Mouse (Mus musculus) neural tube, embryonic 12.5 days (tissue): ENCODE data around the gene Ddx11. TPM values are rescaled to one million over a fixed set of nuclear protein-coding genes. Genes with fewer than 3 reads are reported as not detected.

Experiments
- ATAC-seq: fragments of 200-750 bp; cut with Nextera tagmentation; 2 replicates; pipeline ENCODE4 v1.8.0; 2017; ENCODE audit warnings: low read depth, mild to moderate bottlenecking, moderate TSS enrichment, moderate library complexity; ENCODE audit not compliant: low FRiP score
- H3K27ac ChIP-seq: fragments of 300-500 bp; sonication (generic); 2 replicates; pipeline ENCODE4 v1.5.1; 2016
- H3K27me3 ChIP-seq: fragments of 300-500 bp; sonication (generic); replicated peaks from 2 replicates; pipeline ENCODE4 v1.6.1; 2016; ENCODE audit warnings: mild to moderate bottlenecking
- H3K36me3 ChIP-seq: fragments of 300-500 bp; sonication (generic); 2 replicates; pipeline ENCODE4 v1.6.1; 2016; ENCODE audit warnings: mild to moderate bottlenecking
- H3K4me1 ChIP-seq: fragments of 300-500 bp; sonication (generic); 2 replicates; pipeline ENCODE4 v1.6.1; 2016
- H3K4me2 ChIP-seq: fragments of 300-500 bp; sonication (generic); replicated peaks from 2 replicates; pipeline ENCODE4 v1.6.1; 2016; ENCODE audit warnings: mild to moderate bottlenecking
- H3K4me3 ChIP-seq: fragments of 300-500 bp; sonication (generic); 2 replicates; pipeline ENCODE4 v1.5.1; 2016
- H3K9ac ChIP-seq: fragments of 300-500 bp; sonication (generic); 2 replicates; pipeline ENCODE4 v1.6.1; 2016; ENCODE audit warnings: mild to moderate bottlenecking
- H3K9me3 ChIP-seq: fragments of 300-500 bp; sonication (generic); 2 replicates; pipeline ENCODE4 v1.6.1; 2016; ENCODE audit warnings: mild to moderate bottlenecking
- WGBS: fragments of 180-500 bp; shearing (Covaris S2); methylation state at CpG from one replicate; pipeline ENCODE4 v1.1.7; 2016; 5-methylcytosine and 5-hydroxymethylcytosine counted together
- polyA plus RNA-seq: library from polyadenylated mRNA; unstranded; fragments of >200 nt; fragmentation: Nextera tagmentation; extraction: Ambion mirVana; gene quantifications from 2 replicates; pipeline ENCODE4 v1.2.1, GENCODE M21; 2016

Gene Ddx11
- polyA plus RNA-seq, 1 experiment from 2014 or later = 18.0 TPM

DNA sequence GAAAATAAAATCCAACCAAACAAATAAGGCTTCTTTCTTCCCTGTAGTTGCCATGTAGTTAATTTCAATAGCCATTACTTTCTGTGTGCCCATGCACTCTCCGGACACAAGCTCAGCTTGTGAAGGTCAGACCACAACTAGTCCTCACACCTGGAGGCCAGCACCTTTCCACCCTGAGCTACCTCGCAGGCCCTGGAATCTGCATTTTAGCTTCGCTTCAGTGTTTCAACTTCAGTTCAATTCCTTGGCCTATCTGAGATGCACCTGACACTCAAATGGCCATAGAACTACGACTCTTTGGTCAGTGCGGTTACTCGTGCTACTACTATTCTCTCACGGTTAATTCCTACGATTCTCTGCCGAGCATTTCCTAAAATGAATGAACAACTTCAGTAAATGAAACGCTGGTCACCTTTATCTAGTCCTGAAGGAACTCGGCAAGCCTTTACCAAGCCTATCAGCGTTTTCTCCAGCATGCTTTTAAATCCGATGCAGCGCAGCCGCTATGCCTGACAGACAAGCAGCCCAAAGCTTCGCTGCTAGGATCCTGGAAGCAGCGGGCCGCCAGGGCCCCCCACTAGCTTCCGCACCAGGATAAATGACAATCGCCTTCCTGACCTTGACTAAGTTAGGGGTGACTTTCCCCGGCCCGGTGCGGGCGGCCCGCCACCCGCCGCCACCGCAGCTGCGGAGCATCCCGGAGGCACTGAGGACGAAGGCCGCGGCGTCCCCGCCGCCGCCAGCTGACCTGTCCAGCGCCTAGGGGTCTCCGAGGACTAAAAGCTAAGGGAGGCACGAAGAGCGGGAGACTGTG, 22.5 kb upstream of the Ddx11 start:
- Histone ChIP-seq H3K36me3 (no peaks in the 10 kb centered on the region), H3K27ac (peak overlapping the region; percentile 88), H3K4me3 (peak overlapping the region; percentile 77), H3K4me2 (peak overlapping the region; percentile 92), H3K4me1 (peaks cover 11% of the 10 kb centered on the region), H3K9ac (peak overlapping the region; percentile 93), H3K27me3 (no peaks in the 10 kb centered on the region), H3K9me3 (no peaks in the 10 kb centered on the region)
- ATAC-seq = no peak
- WGBS = 1% methylated on average over 41 of the region's 41 CpGs

DNA sequence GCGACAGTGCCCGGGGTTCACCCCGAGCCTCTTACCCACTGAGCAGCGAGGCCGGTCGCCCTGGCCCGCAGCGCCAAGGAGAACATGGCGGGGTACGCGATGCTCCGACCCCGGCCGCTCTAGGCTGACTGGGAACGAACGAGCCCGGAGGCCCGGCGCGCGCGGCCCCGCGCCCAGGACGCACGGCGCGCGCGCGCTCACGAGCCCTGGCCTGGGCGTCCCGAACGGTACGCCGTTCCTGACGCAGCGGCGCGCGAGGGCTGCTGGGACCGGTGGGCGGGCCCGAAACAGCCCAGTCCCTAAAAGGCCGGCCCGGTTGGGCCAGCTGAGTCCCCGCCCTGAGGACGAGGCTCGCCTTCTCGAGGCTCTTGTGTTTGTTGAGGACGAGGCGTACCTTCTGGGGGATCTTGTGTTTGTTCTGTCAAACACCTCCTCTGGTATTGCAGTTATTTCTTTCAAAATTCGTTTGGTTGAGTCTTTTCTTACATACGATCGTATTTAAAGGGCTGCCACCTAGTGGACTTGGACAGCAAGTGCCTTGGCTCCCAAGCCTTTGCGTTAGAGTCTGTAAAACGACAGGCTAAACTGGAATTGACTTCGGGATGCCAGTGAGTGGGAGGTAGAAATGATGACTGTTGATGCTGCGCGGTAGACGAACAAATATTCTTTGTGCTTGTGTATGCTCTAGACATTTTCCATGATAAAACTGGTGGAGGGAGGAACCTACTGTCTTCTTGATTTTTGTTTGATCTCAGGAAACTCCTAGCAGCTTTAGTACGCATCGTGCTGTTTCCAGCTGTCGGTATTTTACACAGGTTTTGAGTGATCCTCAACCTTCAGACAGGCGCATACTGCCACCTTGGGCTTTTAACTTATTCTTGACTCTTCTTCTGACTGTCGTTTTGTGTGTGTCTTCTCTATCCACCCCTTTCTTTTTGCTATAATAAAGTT, 21.7 kb upstream of the Ddx11 start, which contains the start of gene Ndufv2:
Gene Ndufv2 (minus strand): TSS at position 180 of the 951 bp plus-strand sequence.
- peak; percentile 99 for ATAC-seq
- Histone ChIP-seq H3K4me1 (peaks cover 11% of the 10 kb centered on the region), H3K27me3 (no peaks in the 10 kb centered on the region), H3K4me2 (peak within 1 kb of the TSS; percentile 92), H3K4me3 (peak within 1 kb of the TSS; percentile 77), H3K9ac (peak within 1 kb of the TSS; percentile 93), H3K36me3 (no peaks in the 10 kb centered on the region), H3K9me3 (no peaks in the 10 kb centered on the region), H3K27ac (peak within 1 kb of the TSS; percentile 88)
- WGBS = 1% methylated on average over 67 of the region's 67 CpGs

DNA sequence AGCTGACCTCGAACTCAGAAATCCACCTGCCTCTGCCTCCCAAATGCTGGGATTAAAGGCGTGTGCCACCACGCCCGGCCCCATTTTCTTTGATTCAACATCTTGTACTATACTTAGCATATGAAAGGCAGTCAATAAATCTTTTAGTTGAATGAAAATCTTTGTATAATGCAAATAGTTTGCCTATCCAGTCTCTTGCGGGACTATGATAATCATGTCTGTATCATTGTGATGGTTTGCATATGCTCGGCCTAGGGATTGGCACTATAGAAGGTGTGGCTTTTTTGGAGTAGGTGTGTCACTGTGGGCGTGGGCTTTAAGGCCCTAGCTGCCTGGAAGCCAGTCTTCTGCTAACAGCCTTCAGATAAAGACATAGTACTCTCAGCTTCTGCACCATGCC, 19.2 kb upstream of the Ddx11 start:
- Histone ChIP-seq H3K36me3 (no peaks in the 10 kb centered on the region), H3K4me2 (no peak overlapping the region), H3K27me3 (no peaks in the 10 kb centered on the region), H3K4me3 (no peak overlapping the region), H3K9ac (no peak overlapping the region), H3K9me3 (no peaks in the 10 kb centered on the region), H3K4me1 (peaks cover 11% of the 10 kb centered on the region), H3K27ac (no peak overlapping the region)
- 82% methylated on average over 7 of the region's 7 CpGs for whole genome bisulfite sequencing
- no peak for ATAC-seq

DNA sequence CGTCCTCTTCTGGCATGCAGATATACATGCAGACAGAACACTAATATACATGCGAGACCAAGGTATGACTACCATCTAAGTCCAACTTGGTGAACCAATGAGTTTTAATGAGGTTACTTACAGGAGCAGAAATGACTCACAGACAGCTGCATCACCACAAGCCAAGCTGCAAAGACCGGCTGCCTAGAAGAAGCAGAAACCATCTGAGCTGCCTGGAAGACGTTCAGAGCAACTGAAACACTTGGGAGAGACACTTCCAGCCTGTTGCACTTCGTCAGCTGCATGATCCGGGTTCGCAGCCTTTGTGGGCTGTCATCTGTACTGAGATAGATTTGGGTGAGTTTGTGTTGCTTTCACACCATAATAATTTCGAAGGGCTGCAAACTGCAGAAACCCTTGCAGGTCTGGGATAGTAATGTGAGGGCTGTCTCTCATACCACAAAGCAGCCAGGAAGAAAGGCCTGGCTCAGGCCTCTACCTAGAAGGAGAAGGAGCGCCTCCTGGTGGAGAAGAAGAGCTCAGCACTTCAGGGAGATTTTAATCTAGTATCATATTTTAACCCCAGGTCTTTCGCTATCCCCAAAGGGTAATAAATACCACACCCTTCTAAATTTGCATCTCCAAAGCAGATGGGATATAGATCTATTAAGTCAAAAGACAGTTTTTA, 16.6 kb upstream of the Ddx11 start:
- H3K36me3 ChIP-seq = no peaks in the 10 kb centered on the region
- no peak overlapping the region for H3K4me2 ChIP-seq
- WGBS = 59% methylated on average over 10 of the region's 10 CpGs
- peaks cover 4% of the 10 kb centered on the region; the same call in 1 of the 2 replicates for H3K4me1 ChIP-seq
- no peaks in the 10 kb centered on the region for H3K27me3 ChIP-seq
- H3K9me3 ChIP-seq = no peaks in the 10 kb centered on the region
- ATAC-seq = no peak
- H3K9ac ChIP-seq = no peak overlapping the region
- H3K27ac ChIP-seq = no peak overlapping the region
- H3K4me3 ChIP-seq = no peak overlapping the region

DNA sequence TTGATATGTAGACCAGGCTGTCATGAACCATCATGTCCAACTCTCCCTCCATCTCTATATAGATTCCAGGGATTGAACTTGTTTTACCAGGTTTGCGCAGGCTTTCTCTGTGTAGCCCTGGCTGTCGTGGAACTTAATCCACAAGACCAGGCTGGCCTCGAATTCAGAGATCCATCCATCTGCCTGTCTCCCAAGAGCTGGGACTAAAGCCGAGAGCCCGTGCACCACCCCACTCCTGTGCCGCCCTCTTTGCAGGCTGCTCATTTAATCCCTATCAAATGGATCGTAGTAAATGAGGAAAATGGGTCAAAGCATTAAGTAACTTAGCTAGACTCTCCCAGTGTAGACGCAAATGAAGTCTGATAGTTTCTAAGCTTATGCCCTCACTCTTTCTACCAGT, 15.9 kb upstream of the Ddx11 start:
- Histone ChIP-seq H3K27ac (no peak overlapping the region), H3K4me1 (peaks cover 10% of the 10 kb centered on the region), H3K4me3 (no peak overlapping the region), H3K9ac (no peak overlapping the region), H3K27me3 (no peaks in the 10 kb centered on the region), H3K36me3 (no peaks in the 10 kb centered on the region), H3K4me2 (no peak overlapping the region), H3K9me3 (no peaks in the 10 kb centered on the region)
- WGBS = 77% methylated on average over 8 of the region's 8 CpGs
- ATAC-seq = no peak

DNA sequence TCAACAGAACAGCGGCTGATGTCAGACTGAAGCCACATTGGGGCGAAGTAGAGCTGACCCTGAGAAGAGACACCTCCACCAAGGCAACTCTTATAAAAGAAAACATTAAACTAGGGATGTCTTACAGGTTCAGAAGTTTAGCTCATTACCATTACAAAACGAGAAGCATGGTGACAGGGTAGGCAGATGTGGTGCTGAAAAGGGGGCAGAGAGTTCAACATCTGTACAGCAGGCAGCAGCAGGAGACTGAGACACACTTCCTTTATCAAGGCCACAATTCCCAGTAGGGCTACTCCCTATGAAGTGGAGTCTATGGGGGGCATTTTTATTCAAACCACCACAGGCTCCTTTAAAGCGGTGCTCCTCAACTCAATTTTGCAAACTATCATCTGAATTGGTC, 15.1 kb upstream of the Ddx11 start:
- Histone ChIP-seq H3K9ac (no peak overlapping the region), H3K27me3 (no peaks in the 10 kb centered on the region), H3K36me3 (no peaks in the 10 kb centered on the region), H3K4me1 (peaks cover 13% of the 10 kb centered on the region), H3K4me3 (no peak overlapping the region), H3K9me3 (no peaks in the 10 kb centered on the region), H3K27ac (no peak overlapping the region), H3K4me2 (no peak overlapping the region)
- WGBS = 89% methylated on average over 4 of the region's 4 CpGs
- no peak for ATAC-seq

DNA sequence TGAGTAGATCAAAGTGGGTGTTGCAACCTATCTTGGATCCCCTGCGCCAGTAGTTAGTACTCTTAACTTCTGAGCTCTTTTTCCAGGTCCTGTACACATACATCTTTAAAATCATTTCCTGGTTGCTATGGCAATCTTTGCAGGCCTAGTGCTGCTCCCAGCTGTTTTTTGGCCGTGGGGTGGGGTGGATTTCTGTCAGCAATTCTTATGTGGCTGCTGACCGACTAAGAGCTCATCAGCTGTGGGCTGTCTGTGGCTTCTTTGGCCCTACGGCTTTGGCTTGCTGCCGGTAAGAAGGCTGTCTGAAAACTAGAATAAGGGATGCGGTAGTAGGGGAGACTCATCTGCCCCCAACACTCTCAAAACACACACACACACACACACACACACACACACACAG, 12.6 kb upstream of the Ddx11 start:
- WGBS = 63% methylated on average over 6 of the region's 6 CpGs
- peak overlapping the region; percentile 72 for H3K4me2 ChIP-seq
- H3K27me3 ChIP-seq = no peaks in the 10 kb centered on the region
- peak overlapping the region; percentile 87; the same call in 1 of the 2 replicates for H3K4me3 ChIP-seq
- no peak overlapping the region for H3K27ac ChIP-seq
- peaks cover 21% of the 10 kb centered on the region for H3K36me3 ChIP-seq
- 0 out of 2 replicates have a peak overlapping the region, but pooled peaks have one; percentile 22 for H3K9ac ChIP-seq
- no peak for ATAC-seq
- H3K4me1 ChIP-seq = peaks cover 13% of the 10 kb centered on the region
- no peaks in the 10 kb centered on the region for H3K9me3 ChIP-seq

DNA sequence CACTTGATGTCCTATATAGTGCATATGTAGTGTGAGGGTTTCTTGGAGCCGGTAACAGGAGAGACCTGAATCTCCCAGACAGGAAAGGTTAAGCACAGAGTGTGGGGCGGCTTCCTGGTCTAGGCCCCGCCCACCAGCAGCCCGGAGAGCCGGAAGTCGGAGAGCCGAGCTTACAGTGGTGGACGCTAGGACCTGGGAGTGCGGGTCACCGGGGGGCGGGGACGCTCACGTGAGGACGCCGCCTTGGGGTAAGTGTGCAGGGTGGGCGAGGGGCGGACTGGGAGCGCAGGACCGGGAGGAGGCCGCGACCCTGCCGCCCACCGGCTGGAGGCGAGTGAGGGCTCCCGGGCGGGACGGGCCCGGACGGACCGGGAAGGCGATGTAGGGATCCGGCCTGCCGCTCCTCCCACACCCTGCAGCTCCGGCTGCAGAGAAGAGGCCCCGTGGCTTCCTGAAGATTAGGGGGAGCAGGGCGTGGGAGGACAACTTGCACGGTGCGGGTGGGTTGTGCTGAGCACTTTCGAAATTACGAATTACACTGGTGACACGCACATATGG, 11.8 kb upstream of the Ddx11 start, which contains the start of gene Washc1:
Gene Washc1 (plus strand): TSS at position 144 of the 558 bp plus-strand sequence.
- no peak within 1 kb of the TSS for H3K27ac ChIP-seq
- ATAC-seq = peak; percentile 99
- under 1% methylated on average over 41 of the region's 41 CpGs for WGBS
- peak within 1 kb of the TSS; percentile 87 for H3K4me3 ChIP-seq
- peaks cover 28% of the 10 kb centered on the region for H3K36me3 ChIP-seq
- no peaks in the 10 kb centered on the region for H3K9me3 ChIP-seq
- H3K27me3 ChIP-seq = no peaks in the 10 kb centered on the region
- H3K9ac ChIP-seq = peak within 1 kb of the TSS; percentile 84
- H3K4me2 ChIP-seq = peak within 1 kb of the TSS; percentile 72
- peaks cover 13% of the 10 kb centered on the region for H3K4me1 ChIP-seq

DNA sequence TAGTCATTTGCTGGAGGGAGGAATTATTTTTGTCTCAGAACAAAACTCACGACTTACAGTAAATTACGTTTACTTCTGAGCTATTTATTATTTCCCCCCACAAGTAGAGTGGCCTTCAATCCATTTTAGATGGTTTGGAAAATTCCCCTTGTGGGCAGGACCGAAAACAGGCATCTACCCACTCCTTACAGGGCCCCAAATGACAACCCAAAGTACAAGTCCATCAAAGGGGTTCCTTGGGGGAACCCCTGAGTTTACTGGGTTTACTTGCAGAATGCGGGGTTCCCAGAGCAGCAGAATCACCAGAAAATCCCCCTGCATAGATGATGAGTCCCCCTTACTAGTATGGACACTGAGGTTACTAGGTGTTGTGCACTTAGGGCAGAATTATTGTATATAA, 11.2 kb upstream of the Ddx11 start:
- WGBS = 46% methylated on average over 4 of the region's 4 CpGs
- no peak for ATAC-seq
- H3K9ac ChIP-seq = peak overlapping the region; percentile 84

DNA sequence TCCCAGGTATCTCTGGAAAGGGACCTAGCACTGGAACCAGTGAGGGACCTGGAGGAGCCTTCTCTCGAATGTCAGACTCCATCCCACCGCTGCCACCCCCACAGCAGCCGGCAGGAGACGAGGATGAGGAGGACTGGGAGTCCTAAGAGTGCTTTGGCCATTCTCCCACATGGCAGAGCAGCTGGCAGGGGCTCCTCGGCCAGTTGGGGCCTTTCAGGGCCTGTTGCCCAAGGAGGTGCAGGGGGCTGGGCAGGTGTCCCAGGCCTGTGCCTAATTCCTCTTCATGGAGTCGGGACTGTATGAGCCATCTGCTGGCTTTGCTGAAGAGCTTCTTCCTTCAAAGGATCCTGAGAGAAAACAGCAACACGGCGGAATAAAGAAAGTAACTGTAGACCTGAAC, 4.3 kb upstream of the Ddx11 start:
- 91% methylated on average over 8 of the region's 8 CpGs for WGBS
- ATAC-seq = no peak
- Histone ChIP-seq H3K9me3 (no peaks in the 10 kb centered on the region), H3K27ac (no peak overlapping the region), H3K36me3 (peaks cover 64% of the 10 kb centered on the region), H3K9ac (no peak overlapping the region), H3K4me1 (peaks cover 2% of the 10 kb centered on the region; the same call in 1 of the 2 replicates), H3K4me3 (no peak overlapping the region), H3K4me2 (no peak overlapping the region), H3K27me3 (no peaks in the 10 kb centered on the region)

More for the DNA sequence above, 11.2 kb upstream of the Ddx11 start:
- Histone ChIP-seq H3K36me3 (peaks cover 35% of the 10 kb centered on the region), H3K27ac (no peak overlapping the region), H3K4me3 (peak overlapping the region; percentile 87), H3K4me2 (peak overlapping the region; percentile 72), H3K4me1 (peaks cover 13% of the 10 kb centered on the region), H3K9me3 (no peaks in the 10 kb centered on the region), H3K27me3 (no peaks in the 10 kb centered on the region)

DNA sequence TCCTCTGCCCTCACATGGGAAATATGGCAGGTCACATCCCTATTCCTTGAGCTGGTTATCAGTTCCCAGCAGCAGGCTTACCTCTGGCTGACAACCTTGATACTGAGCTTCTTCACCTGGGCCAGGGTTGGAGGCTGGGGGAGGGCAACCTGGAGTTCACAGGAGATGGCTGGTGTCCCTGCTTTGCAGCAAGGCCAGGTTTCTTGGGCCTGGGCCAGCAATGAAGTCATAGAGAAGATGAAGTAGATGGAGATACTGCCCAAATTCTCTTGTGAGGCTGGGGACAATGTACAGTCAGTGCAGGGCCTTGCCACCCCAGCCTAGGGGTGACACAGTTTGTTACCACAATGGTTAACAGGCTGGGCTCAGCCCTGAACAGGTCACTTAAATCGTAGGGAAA, 2.6 kb upstream of the Ddx11 start:
- Histone ChIP-seq H3K9ac (no peak overlapping the region), H3K36me3 (peaks cover 48% of the 10 kb centered on the region), H3K27ac (no peak overlapping the region), H3K27me3 (no peaks in the 10 kb centered on the region), H3K4me1 (peaks cover 10% of the 10 kb centered on the region), H3K4me2 (no peak overlapping the region), H3K9me3 (no peaks in the 10 kb centered on the region), H3K4me3 (no peak overlapping the region)
- WGBS = 81% methylated on average over 1 of the region's 1 CpGs
- no peak for ATAC-seq
